Comparison of ENCODE assay signal across 8 mouse cellular contexts in genomic region chr17:74315445-74316308, GRCm38 (mm10). TPM values are rescaled to one million over a fixed set of nuclear protein-coding genes. Genes with fewer than 3 reads are reported as not detected.
DNase-seq lines count a peak whose midpoint lies in the region; ATAC-seq lines count a peak whose summit lies in the region.

No protein-coding gene starts in this region.

- under 1% methylated on average over 45 of the region's 45 CpGs for WGBS in heart, embryonic 16.5 days
- 1% methylated on average over 45 of the region's 45 CpGs for WGBS in hindbrain, embryonic 14.5 days
- under 1% methylated on average over 45 of the region's 45 CpGs for WGBS in midbrain, embryonic 14.5 days

- intact Hi-C loops in heart, postnatal 10 days (cut with DNase I), result loop anchor here (5.0 kb wide), 1 partner anchor 77 kb away; no protein-coding TSS in a partner anchor

- peak overlapping the region; percentile 96 for H3K27ac ChIP-seq in heart, embryonic 16.5 days (ENCODE audit: low read length)
- peak overlapping the region; percentile 88 for H3K27ac ChIP-seq in hindbrain, embryonic 14.5 days
- H3K27ac ChIP-seq in midbrain, embryonic 14.5 days (replicated peaks; ENCODE audit: low read depth, low read length), result peak overlapping the region; percentile 85

- H3K4me2 ChIP-seq in heart, embryonic 16.5 days (ENCODE audit: low read depth, low read length), result peak overlapping the region; percentile 85
- peak overlapping the region; percentile 87 for H3K4me2 ChIP-seq in hindbrain, embryonic 14.5 days (replicated peaks)
- H3K4me2 ChIP-seq in midbrain, embryonic 14.5 days (ENCODE audit: low read length), result peak overlapping the region; percentile 83

- H3K27me3 ChIP-seq in heart, embryonic 16.5 days (ENCODE audit: control insufficient read depth, insufficient read depth, low read length), result no peaks in the 10 kb centered on the region
- H3K27me3 ChIP-seq in hindbrain, embryonic 14.5 days (ENCODE audit: control insufficient read depth, insufficient read depth, low read length), result no peaks in the 10 kb centered on the region
- H3K27me3 ChIP-seq in midbrain, embryonic 14.5 days (ENCODE audit: control insufficient read depth, insufficient read depth, low read length), result no peaks in the 10 kb centered on the region

- H3K9me3 ChIP-seq in heart, embryonic 16.5 days (replicated peaks; ENCODE audit: control insufficient read depth, low read length), result no peaks in the 10 kb centered on the region
- no peaks in the 10 kb centered on the region for H3K9me3 ChIP-seq in hindbrain, embryonic 14.5 days (ENCODE audit: control insufficient read depth, low read length)
- no peaks in the 10 kb centered on the region for H3K9me3 ChIP-seq in midbrain, embryonic 14.5 days (ENCODE audit: control insufficient read depth, low read length)

- H3K36me3 ChIP-seq in heart, embryonic 16.5 days (ENCODE audit: control insufficient read depth, insufficient read depth), result peaks cover 5% of the 10 kb centered on the region
- H3K36me3 ChIP-seq in hindbrain, embryonic 14.5 days (replicated peaks; ENCODE audit: control insufficient read depth, insufficient read depth), result peaks cover 5% of the 10 kb centered on the region; the same call in 1 of the 2 replicates
- H3K36me3 ChIP-seq in midbrain, embryonic 14.5 days (ENCODE audit: control insufficient read depth, insufficient read depth, low read length), result peaks cover 1% of the 10 kb centered on the region; the same call in 1 of the 2 replicates

- H3K4me3 ChIP-seq in heart, embryonic 16.5 days (ENCODE audit: low read length), result peak overlapping the region; percentile 98
- peak overlapping the region; percentile 88 for H3K4me3 ChIP-seq in hindbrain, embryonic 14.5 days (replicated peaks; ENCODE audit: low read length)
- H3K4me3 ChIP-seq in midbrain, embryonic 14.5 days (replicated peaks; ENCODE audit: low read depth, low read length), result peak overlapping the region; percentile 71

- peaks cover 12% of the 10 kb centered on the region for H3K4me1 ChIP-seq in heart, embryonic 16.5 days (ENCODE audit: control insufficient read depth, insufficient read depth, low read length)
- H3K4me1 ChIP-seq in hindbrain, embryonic 14.5 days (replicated peaks; ENCODE audit: control insufficient read depth, insufficient read depth, low read length), result peaks cover 17% of the 10 kb centered on the region
- H3K4me1 ChIP-seq in midbrain, embryonic 14.5 days (ENCODE audit: control insufficient read depth, insufficient read depth, low read length), result peaks cover 5% of the 10 kb centered on the region

- H3K9ac ChIP-seq in heart, embryonic 16.5 days (ENCODE audit: low read length), result peak overlapping the region; percentile 91
- H3K9ac ChIP-seq in hindbrain, embryonic 14.5 days, result peak overlapping the region; percentile 82
- H3K9ac ChIP-seq in midbrain, embryonic 14.5 days (replicated peaks; ENCODE audit: low read length), result peak overlapping the region; percentile 78

- no peak; the same call in 1 of the 2 replicates for ATAC-seq in heart, embryonic 16.5 days (replicated peaks; ENCODE audit: extremely low read depth, insufficient read depth, low FRiP score)
- ATAC-seq in activated CD4-positive, CD25-positive, alpha-beta regulatory T cell, adult 4 months, result peak; percentile 62
- ATAC-seq in hindbrain, embryonic 14.5 days (ENCODE audit: low FRiP score), result no peak; the same call in 1 of the 2 replicates
- ATAC-seq in midbrain, embryonic 14.5 days (ENCODE audit: low FRiP score, low TSS enrichment), result peak; percentile 81; the same call in 1 of the 2 replicates

- DNase-seq in heart, postnatal 10 days, result no peak
- no peak for DNase-seq in hindbrain, embryonic 14.5 days (ENCODE audit: low spot score)
- DNase-seq in midbrain, embryonic 14.5 days, result no peak
- DNase-seq in right cerebral cortex, adult 18-20 months, result no peak
- no peak for DNase-seq in left cerebral cortex, adult 18-20 months (ENCODE audit: low spot score in 2 of 2)
- DNase-seq in adrenal gland, postnatal 14 days, result no peak

RNA-seq across cellular contexts. Expression of gene Dpy30, which starts 8.1 kb away (rescaled TPM):
- 184 and 188 TPM in 2 replicates for polyA plus RNA-seq in heart, embryonic 16.5 days (2015; fragmentation: Nextera tagmentation; extraction: Ambion mirVana)
- 10 to 100 TPM; 62.3 to 68.4 TPM for total RNA-seq in heart, postnatal 10 days (2021)
- polyA plus RNA-seq in activated CD4-positive, CD25-positive, alpha-beta regulatory T cell, adult 4 months (2017; shearing (Covaris generic)), result 100 to 1,000 TPM; 144 to 156 TPM
- polyA plus RNA-seq in hindbrain, embryonic 14.5 days (2014; fragmentation: Nextera tagmentation; extraction: Ambion mirVana), result 208 and 218 TPM in 2 replicates
- 199 and 211 TPM in 2 replicates for polyA plus RNA-seq in midbrain, embryonic 14.5 days (2014; fragmentation: Nextera tagmentation; extraction: Ambion mirVana)
- 10 to 100 TPM; 51.2 to 51.7 TPM for total RNA-seq in left cerebral cortex, adult 18-20 months (2021)
- 89.7 and 95.2 TPM in 2 replicates for total RNA-seq in adrenal gland, postnatal 14 days (2021)

RNA-seq across cellular contexts. Expression of gene Memo1, which starts 20.4 kb away (rescaled TPM):
- polyA plus RNA-seq in heart, embryonic 16.5 days (2015; fragmentation: Nextera tagmentation; extraction: Ambion mirVana), result 71.4 and 72.2 TPM in 2 replicates
- total RNA-seq in heart, postnatal 10 days (2021), result 10 to 100 TPM; 63.7 to 72.1 TPM
- polyA plus RNA-seq in activated CD4-positive, CD25-positive, alpha-beta regulatory T cell, adult 4 months (2017; shearing (Covaris generic)), result 10 to 100 TPM; 53.5 to 61.0 TPM
- polyA plus RNA-seq in hindbrain, embryonic 14.5 days (2014; fragmentation: Nextera tagmentation; extraction: Ambion mirVana), result 61.0 and 61.9 TPM in 2 replicates
- polyA plus RNA-seq in midbrain, embryonic 14.5 days (2014; fragmentation: Nextera tagmentation; extraction: Ambion mirVana), result 59.3 and 64.0 TPM in 2 replicates
- total RNA-seq in left cerebral cortex, adult 18-20 months (2021), result 10 to 100 TPM; 40.7 to 41.0 TPM
- total RNA-seq in adrenal gland, postnatal 14 days (2021), result 88.5 and 102 TPM in 2 replicates

RNA-seq across cellular contexts. Expression of gene Spast, which starts 23.1 kb away (rescaled TPM):
- 9.1 and 9.4 TPM in 2 replicates for polyA plus RNA-seq in heart, embryonic 16.5 days (2015; fragmentation: Nextera tagmentation; extraction: Ambion mirVana)
- total RNA-seq in heart, postnatal 10 days (2021), result 10 to 100 TPM; 32.2 to 37.9 TPM
- polyA plus RNA-seq in activated CD4-positive, CD25-positive, alpha-beta regulatory T cell, adult 4 months (2017; shearing (Covaris generic)), result 10 to 100 TPM in 1 of 2 experiments, 1 to 10 TPM in 1; 8.9 to 10.1 TPM
- polyA plus RNA-seq in hindbrain, embryonic 14.5 days (2014; fragmentation: Nextera tagmentation; extraction: Ambion mirVana), result 54.1 and 54.4 TPM in 2 replicates
- 52.3 and 58.9 TPM in 2 replicates for polyA plus RNA-seq in midbrain, embryonic 14.5 days (2014; fragmentation: Nextera tagmentation; extraction: Ambion mirVana)
- 10 to 100 TPM; 51.1 to 55.4 TPM for total RNA-seq in left cerebral cortex, adult 18-20 months (2021)
- 35.5 and 38.1 TPM in 2 replicates for total RNA-seq in adrenal gland, postnatal 14 days (2021)

Comparison
In these comparisons a context has a peak if more than half of its experiments do, and no peak if none do; other contexts are left out.
1. ATAC-seq: peak in activated CD4-positive, CD25-positive, alpha-beta regulatory T cell, adult 4 months (single experiment) and midbrain, embryonic 14.5 days (single experiment); none in heart, embryonic 16.5 days (single experiment) and hindbrain, embryonic 14.5 days (single experiment).
2. Peak in every context shown above with its lines, with median percentiles within 50 percentile points of each other: H3K27ac ChIP-seq, H3K4me2 ChIP-seq, H3K4me3 ChIP-seq and H3K9ac ChIP-seq.